Mouse (Mus musculus): ENCODE results near the gene Vnn1. TPM values are rescaled to one million over a fixed set of nuclear protein-coding genes. Genes with fewer than 3 reads are reported as not detected.

Gene Vnn1
- total RNA-seq (2021): under 1 TPM in 1 of 2 experiments, not detected in 1; 0.22 TPM

DNA sequence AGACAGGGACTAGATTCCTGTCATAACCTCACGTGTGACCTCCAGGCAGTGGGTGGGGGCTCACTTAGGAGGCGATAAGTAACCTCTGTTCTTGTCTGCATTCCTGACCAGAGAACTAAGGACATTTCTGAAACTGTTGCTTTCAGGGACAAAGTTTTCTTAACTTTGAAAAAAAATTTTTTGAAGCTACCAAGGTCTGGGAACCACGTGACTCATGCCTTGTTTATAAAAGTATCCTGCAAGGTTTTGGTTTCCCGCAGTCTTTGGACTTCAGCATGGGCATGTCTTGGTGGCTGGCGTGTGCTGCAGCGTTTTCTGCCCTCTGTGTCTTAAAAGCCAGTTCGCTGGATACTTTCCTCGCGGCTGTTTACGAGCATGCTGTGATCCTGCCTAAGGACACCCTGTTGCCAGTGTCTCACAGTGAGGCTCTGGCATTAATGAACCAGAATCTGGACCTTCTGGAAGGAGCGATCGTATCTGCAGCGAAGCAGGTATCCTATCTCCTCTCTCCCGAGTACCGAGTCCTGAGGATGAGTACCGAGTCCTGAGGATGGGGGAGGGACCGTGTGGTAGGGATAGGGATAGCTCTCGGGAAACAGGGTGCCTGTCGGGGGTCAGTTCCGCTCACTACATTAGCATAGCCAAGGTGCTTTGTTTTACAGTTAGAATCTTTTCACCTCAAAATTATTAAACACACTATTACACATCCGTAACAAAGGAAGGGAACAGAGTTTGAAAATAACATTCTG is at the start of gene Vnn1:
Gene Vnn1 (plus strand): TSS at position 88 of the 749 bp plus-strand sequence.
- no peak for DNase-seq (ENCODE audit: low spot score in 2 of 2)
- intact Hi-C loops (cut with DNase I): no loop called here

- intact Hi-C loops (cut with DNase I): no loop called here
- DNase-seq (ENCODE audit: low spot score in 2 of 2): no peak
Measured at GRCm38 (mm10) chr10:23851228-23851912, 43.1 kb upstream of the Vnn1 start, which contains the start of gene Vnn3. TSS of gene Vnn3 (plus strand) at chr10:23851462.

- no peak for DNase-seq (ENCODE audit: low spot score in 2 of 2)
- intact Hi-C loops (cut with DNase I): no loop called here
Measured at GRCm38 (mm10) chr10:23852096-23852495, 42.4 kb upstream of the Vnn1 start.

GRCm38 (mm10) chr10:23864362-23865312 is 29.9 kb upstream of the Vnn1 start:
- intact Hi-C loops (cut with DNase I): no loop called here
- DNase-seq (ENCODE audit: low spot score in 2 of 2): no peak

DNA sequence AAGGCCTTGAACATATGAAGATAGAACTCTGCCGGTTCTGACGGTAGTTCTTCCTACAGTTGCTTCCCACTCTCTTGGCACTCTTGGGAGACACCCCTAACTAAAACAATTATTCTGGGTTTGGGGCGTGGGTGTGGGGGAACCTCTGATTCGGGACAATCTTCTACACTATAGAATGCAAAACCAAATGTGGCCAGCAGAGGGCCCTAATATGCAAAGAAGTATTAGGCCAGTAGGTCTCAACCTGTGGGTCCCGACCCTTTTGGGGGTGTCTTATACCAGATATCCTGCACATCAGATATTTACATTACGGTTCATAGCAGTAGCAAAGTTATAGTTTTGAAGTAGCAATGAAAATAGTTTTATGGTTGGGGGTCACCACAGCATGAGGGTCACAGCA is 13.8 kb upstream of the Vnn1 start:
- intact Hi-C loops (cut with DNase I): no loop called here
- no peak for DNase-seq (ENCODE audit: low spot score in 2 of 2)

DNA sequence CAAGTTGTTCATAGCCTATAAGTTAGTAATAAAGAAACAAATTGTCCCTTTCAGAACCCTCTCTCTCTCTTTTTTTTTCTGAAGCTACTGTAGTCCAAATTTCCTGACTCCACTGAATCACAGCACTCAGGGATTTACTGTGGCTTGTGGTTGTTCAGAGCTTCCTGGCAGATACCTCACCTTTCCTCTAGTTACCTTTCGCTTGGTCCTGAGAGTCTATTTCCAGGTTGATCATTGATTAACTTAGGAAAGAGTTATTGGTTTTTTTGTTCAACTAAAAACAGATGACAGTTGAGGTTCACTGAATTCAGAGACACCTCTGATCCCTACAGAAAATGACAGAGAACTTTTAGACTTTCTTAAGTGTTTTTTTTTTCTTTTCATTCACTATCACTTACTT is 9.6 kb upstream of the Vnn1 start:
- intact Hi-C loops (cut with DNase I): no loop called here
- no peak for DNase-seq (ENCODE audit: low spot score in 2 of 2)

GRCm38 (mm10) chr10:23886060-23886459 is 8.4 kb upstream of the Vnn1 start:
- intact Hi-C loops (cut with DNase I): no loop called here
- DNase-seq (ENCODE audit: low spot score in 2 of 2): no peak

DNA sequence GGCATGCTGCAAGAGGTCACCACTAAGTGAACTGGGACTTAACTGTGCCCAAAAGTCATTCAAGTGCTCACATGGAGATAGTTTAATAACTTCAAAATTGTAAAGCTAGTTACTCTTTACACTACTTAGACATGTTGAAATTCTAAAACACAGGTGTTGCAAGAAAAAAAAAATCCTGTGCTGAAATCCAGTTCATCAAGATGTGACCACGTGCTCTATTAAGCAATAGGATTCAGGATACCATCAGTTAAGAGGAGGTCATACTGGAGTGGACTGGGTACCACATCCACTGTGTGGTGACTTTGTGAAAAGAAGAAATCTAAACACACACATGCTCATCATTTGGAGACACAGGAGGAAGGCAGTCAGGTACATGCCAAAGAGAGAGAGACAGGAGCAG is 1.5 kb upstream of the Vnn1 start:
- intact Hi-C loops (cut with DNase I): no loop called here
- no peak for DNase-seq (ENCODE audit: low spot score in 2 of 2)

DNA sequence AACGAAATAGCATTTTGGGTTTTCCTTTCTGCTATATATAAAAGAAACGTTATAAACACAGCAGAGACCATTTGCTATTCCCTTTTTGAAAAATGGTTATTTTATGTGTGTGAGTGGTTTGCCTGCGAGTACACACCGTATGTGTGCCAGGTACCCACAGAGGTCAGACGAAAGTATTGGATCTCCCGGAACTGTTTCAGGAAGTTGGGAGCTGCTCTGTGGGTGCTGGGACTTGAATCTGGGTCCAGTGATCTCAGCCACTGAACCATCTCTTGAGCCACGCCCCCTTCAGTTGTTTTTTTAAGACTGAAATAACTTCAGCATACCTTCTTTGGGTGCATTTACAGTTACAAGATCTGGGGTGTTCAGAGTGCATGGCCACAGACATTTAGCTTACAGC is 888 bp downstream of the Vnn1 start:
- intact Hi-C loops (cut with DNase I): no loop called here
- DNase-seq (ENCODE audit: low spot score in 2 of 2): no peak

DNA sequence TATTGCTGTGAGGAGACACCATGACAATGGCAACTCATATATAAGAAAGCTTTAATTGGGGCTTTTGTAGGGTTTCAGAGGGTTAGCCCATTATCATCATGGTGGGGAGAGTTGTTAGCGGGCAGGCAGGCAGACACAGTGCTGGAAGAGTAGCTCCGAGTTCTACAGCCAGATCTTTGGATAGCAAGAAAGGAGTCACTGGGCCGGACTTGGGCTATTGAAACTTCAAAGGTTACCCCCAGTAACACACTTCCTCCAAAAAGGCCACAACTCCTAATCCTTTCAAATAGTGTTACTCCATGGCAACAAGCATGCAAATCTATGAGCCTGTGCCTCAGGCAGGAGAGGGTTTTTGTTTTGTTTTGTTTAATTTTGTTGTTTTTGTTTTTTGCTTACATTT is 6.6 kb downstream of the Vnn1 start:
- DNase-seq (ENCODE audit: low spot score in 2 of 2): no peak
- intact Hi-C loops (cut with DNase I): no loop called here

DNA sequence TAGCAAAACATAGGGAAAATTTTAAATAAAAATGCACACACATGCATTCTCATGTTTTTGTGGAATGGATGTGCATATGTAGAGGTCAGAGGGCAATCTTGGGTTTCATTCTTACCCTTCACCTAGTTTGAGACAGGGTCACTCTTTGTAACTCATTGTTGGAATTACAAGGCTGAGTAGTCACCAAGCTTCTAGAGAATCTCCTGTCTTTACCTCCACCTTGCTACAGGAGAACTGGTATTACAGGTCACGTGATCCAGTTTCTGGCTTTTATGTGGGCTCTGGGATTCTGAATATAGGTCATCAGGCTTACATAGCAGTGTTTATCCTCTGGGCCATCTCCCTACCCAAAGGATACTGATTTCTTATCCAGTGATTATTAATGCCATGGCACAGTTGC is 11.2 kb downstream of the Vnn1 start:
- intact Hi-C loops (cut with DNase I): no loop called here
- no peak for DNase-seq (ENCODE audit: low spot score in 2 of 2)

GRCm38 (mm10) chr10:23920056-23920455 is 25.6 kb downstream of the Vnn1 start, which contains the start of gene Taar1:
TSS of gene Taar1 (plus strand) at chr10:23920356.
- no peak for DNase-seq (ENCODE audit: low spot score in 2 of 2)
- intact Hi-C loops (cut with DNase I): no loop called here

DNA sequence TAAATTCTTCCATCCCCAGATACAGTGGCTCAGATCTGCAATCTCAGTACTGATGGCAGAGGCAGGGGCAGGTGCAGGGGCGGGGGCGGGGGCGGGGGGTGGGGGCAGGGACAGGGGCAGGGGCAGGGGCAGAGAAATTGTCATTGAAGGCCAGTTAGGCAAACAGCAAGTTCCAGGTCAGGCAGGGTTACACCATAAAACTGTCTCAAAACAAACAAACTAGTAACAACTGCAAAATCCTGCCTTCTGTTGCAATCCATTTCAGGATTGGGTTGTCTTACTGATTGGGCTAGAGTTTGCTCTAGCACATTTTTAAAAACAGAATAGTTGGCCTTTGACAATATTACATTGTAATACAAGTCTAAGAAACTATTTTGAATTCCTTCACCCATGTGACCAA is 28.0 kb downstream of the Vnn1 start:
- intact Hi-C loops (cut with DNase I): no loop called here
- DNase-seq (ENCODE audit: low spot score in 2 of 2): no peak

DNA sequence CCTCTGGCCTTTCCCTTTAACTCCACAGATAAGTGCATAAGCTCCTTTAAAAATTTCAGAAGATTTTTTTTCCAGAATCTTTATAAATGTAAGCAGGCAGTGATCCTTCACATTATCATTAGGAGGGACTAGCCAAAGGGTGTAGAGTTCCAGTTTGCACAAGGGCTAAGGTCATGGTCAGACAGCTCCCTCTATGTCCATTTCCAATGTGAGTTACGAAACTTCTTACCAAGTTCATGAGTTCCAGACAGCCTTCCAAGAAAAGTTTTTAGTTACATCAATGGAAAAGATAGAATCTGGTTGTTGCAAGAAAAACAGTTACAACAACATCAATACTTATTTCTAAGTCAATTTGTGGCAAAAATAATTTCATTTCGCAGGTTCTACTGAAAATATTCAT is 29.5 kb downstream of the Vnn1 start:
- intact Hi-C loops (cut with DNase I): no loop called here
- no peak for DNase-seq (ENCODE audit: low spot score in 2 of 2)

GRCm38 (mm10) chr10:23937613-23938012 is 43.1 kb downstream of the Vnn1 start:
- intact Hi-C loops (cut with DNase I): no loop called here
- no peak for DNase-seq (ENCODE audit: low spot score in 2 of 2)

- intact Hi-C loops (cut with DNase I): no loop called here
Measured at GRCm38 (mm10) chr10:23938312-23938711, 43.8 kb downstream of the Vnn1 start, which contains the start of gene Taar2. TSS of gene Taar2 (plus strand) at chr10:23938572.

DNA sequence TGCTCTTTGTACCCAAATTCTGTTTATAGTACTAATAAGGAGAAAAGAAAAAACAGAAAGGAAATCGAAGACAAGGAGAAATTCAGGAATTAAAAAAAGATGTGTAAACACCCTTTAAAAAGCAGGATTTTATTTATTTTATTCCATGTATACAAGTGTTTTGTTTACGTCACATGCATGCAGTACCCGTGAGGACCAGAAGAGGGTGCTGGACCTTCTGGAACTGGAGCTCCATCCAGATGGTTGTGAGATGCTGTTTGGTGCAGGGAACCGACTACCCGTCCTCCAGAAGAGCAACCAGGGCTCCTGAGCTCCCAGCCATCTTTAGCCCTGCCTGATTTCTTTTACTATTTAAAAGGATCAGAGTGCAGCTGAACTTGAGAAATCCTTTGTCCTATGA is 48.0 kb downstream of the Vnn1 start:
- intact Hi-C loops (cut with DNase I): no loop called here
- no peak for DNase-seq (ENCODE audit: low spot score in 2 of 2)

More at GRCm38 (mm10) chr10:23938312-23938711, 43.8 kb downstream of the Vnn1 start, which contains the start of gene Taar2:
- DNase-seq (ENCODE audit: low spot score in 2 of 2): no peak

DNA sequence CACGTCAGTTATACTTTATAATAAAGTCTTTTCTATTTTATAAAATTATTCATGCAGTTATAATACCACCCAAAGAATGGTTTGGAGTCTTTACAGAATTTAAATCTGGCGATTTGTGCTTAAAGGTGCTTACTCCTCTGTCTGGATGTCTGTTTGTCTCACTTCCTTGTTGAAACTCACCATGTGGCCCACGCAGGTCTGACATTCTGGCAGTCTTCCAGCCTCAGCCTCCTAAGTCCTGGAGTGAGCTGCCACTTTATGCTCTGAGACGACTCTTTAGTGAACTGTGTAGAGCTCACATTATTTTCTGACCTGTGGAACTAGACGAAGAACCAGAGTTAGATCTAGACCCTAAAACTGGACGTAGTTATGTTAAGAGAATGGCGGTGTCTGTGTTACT is 53.5 kb downstream of the Vnn1 start:
- no peak for DNase-seq (ENCODE audit: low spot score in 2 of 2)
- intact Hi-C loops (cut with DNase I): no loop called here

DNA sequence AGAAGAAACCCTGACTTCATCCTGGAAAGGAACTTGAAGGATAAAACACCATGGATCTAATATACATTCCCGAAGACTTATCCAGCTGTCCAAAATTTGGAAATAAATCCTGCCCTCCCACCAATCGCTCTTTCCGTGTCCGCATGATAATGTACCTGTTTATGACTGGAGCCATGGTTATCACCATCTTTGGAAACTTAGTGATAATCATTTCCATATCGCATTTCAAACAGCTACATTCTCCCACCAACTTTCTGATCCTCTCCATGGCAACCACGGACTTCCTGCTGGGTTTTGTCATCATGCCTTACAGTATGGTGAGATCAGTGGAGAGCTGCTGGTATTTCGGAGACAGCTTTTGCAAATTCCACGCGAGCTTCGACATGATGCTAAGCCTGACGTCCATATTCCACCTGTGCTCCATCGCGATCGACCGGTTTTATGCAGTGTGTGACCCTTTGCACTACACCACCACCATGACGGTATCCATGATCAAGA is 55.1 kb downstream of the Vnn1 start, which contains the start of gene Taar3:
Gene Taar3 (plus strand): TSS at position 51 of the 498 bp plus-strand sequence.
- intact Hi-C loops (cut with DNase I): no loop called here
- no peak for DNase-seq (ENCODE audit: low spot score in 2 of 2)

DNA sequence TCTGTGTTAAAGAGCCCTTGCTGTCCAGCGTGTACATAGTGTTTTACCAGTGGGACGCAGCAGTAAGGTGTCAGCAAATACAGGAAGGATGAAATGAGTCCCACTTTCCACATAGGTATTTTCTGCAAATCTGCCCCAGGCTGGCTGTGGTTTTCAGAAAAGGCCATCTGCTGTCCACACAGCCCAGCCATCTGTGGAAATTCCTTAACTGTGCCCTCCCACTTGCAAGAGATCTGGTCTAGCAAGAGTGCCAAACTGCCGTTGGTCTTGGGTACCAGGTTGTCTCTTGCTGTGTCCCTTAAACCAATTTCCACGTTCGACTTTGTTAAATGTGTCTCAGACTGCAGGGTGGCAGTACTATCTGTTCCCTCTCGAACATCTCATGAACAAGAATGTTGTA is 57.2 kb downstream of the Vnn1 start:
- intact Hi-C loops (cut with DNase I): no loop called here

More for the DNA sequence above, 57.2 kb downstream of the Vnn1 start:
- no peak for DNase-seq (ENCODE audit: low spot score in 2 of 2)

Data from left cerebral cortex, postnatal 36 days (tissue).